Mouse (Mus musculus): ENCODE data around the gene 4931428L18Rik.

The 4931428L18Rik gene

DNA sequence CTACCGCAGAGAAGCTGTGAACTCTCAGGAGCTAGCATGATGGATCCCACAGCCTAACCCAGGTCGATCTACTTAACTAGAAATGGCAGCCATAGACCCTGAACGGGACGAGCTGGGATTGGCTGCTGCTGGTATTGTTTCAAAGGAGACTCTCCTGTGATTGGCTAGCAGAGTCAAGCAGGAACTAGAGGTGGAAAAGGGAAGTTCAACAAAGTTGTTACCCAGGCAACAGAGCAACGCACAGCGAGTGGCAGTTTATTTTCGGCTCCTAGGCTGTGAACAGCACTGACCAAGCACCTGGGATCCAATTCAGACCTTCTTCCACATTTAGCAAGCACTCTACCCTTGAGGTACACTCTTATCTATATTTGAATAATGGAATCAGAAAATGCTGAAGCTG, at the start of gene 4931428L18Rik, which contains the start of gene Pih1d3:
4931428L18Rik (minus strand) TSS at position 121 of the 400 bp plus-strand sequence.
Pih1d3 (plus strand) TSS at position 275 of the 400 bp plus-strand sequence.
- DNase-seq (ENCODE audit: low spot score), result no peak

DNA sequence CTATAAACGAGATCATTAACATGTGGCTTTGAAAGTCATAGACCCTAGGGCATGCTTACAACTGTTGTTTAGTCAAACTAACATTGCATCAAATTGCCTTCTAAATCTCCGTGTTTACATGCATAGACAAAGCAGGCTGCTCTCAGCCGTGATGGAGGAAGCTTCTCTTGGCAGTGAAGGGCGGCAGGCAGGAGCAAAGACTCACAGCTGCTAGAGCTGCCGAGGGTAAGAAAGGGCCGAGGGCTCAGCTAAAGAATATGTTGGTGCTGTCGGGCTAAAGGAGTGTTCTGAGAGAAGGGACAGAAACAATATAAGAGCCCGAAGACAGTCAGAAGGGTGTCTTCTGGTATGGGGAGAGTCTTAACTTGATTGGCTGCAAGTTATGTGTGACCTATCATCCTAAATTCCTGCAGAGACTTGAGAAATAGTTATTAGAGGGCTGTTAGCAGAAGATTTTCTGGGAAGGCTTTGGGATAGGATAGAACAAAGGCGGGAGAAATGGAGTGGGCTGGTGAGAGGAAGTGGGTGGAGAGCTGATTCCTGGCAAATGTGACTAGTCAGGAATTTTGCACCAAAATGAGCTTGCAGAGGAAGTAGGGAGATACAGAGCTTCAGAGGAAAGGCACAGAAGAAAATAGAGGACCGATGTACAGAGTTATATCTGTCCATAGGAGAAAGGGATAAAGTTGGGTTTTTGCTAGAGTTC, 37.9 kb upstream of the 4931428L18Rik start:
- no peak for DNase-seq (ENCODE audit: low spot score)

DNA sequence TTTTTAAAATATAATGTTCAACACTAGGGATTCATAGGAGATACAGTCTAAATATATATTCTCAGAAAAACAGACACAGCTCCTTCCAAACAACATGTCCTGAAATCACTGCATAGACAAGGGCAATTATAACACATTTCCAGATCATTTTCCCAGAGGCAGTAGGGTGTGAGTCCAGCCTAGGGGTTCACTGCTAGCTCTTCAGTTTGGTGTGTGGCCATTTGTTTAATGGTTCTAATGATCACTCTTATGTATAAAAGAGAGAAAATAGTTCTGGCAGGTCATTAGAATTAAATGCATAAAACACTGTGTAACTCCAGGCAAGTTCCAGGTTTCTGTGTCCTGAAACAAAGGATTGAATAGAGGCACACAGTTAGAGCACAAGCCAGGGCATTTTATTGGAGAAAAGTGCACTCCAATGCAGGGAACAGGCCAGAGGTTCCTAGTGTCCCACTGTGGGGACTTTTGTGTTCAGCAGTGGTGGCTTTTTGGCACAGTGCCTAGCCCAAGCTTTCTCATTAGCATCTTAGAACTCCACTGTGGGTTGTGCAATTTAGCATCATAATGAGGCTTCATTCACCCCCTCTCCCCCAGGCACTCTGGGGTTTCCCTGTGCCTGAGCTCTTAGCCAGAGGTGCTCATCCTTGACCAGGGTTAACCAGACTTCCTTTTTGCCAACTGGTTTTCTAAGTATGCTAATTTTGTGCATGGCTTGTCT, 11.0 kb upstream of the 4931428L18Rik start:
- DNase-seq (ENCODE audit: low spot score), result peak; percentile 35

DNA sequence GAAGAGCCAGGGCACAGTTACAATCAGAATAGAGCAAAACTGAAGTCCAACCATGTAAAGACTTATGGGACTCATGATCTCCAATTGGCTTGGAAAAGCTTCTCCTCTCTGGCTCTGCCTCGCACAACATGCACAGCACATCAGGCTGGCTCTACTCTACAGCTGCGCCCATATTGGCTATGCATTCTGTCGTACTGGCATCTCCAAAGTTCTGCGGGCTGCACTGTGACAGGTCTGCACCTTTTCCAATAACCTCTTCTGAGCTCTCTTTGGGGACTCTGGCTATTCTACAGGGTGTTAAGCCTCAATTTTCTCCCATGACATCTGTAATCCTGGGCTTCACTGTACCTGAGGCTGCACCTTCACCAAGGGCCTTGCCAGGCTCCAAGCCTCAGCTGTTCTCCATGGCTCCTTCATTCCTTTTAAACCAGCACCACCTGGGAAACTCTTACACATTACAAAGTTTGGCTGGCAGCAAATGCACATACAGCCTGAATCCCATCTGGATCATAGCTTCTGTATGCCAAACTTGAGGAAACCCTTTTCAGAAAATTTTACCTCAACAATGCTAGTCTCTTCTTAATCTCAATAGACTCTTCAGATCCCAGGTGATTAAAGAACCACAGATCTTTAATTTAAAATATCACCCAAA, 1.8 kb downstream of the 4931428L18Rik start:
- peak; percentile 6 for DNase-seq (ENCODE audit: low spot score)

DNA sequence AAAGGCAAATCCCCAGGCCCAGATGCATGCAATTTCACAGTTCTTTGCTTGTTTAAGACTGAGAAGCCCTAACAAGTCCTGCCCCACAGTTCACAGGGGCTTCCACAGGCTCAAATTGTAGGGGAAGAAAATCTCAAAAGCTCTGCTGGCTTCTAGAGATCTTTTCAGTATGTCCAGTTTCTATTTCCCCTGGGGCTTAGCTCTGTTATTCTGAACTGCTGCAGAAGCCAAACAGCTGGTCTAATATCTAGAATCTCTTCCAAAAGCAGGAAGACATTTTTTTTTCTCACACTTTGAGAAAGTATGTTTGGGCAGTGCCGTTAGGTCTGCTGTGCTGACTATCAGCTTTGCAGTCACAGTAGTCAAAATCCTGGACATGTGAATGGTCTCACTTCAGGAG, 7.7 kb downstream of the 4931428L18Rik start:
- no peak for DNase-seq (ENCODE audit: low spot score)

DNA sequence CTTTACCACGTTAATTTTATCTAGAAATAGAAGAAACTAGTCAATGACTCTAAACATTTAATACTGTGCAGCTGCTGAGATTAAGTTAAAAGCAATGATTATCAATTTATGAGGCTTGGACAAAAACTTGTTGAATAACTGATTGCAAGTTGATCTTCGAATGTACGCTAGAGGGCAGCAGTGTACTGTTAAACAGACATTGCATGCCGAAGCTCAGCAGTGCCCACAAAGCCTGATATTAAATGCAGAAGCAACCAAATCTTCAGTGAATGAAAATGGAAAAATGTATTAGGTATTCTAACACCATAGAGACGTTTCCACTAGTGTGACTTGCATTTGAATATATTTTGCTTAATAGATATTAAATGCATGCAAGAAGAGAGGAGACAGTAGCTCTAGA, 12.3 kb downstream of the 4931428L18Rik start:
- peak; percentile 70 for DNase-seq (ENCODE audit: low spot score)

DNA sequence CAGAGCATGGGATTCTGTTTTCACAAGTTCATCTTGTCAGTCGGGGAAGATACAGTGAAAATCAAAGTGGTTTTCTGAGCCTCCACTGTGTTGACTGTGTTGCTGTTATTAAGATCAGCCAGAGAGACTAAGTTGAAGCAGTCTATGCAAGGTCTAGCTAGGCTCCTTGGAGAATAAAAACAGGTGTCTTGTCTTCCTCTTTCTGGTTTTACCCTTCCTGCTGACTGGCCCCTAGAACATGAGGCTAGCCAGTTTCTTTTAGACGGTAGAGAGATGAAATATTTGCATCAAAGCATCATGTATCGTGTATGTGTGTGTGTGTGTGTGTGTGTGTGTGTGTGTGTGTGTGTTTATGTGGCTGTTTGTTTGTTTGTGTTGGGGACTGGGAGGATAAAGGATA, 16.7 kb downstream of the 4931428L18Rik start:
- DNase-seq (ENCODE audit: low spot score), result no peak

DNA sequence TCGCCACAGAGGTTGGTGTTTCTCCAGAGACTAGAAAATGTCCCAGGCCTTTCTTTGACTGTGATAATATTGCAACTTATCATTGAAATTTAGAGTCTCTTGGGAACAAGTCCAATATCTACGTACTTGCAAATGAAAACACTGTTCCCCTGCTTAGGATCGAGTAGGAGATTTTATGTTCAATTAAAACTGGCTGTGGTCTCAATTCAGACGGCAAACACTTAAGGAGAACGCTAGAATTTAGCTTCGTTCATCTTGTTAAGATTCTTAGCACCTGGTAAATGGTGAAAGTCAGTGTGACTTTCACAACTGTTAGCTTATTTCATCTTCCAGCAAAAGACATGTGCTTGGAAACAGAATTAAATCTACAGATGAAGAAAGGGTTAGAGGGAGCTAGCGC, 17.1 kb downstream of the 4931428L18Rik start:
- DNase-seq (ENCODE audit: low spot score), result no peak

DNA sequence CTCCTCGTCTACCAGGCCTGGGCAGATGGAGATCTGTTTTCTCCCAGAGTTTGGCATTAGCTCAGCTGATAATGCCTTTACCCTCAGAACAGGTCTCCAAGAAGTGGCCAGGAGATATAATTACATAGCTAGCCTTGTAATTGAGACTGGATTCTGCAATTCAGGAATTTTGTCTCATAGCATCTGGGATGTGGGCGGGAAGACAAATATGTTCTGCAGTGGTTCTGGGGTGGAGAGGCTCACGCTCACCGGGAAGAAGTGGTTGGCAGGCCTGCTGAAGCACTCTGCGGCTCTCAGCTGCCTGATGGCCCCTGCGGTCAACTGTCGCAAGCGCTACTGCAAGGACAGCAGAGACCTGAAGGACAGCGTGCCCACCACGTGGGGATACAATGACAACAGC, 18.7 kb downstream of the 4931428L18Rik start:
- peak; percentile 8 for DNase-seq (ENCODE audit: low spot score)

DNA sequence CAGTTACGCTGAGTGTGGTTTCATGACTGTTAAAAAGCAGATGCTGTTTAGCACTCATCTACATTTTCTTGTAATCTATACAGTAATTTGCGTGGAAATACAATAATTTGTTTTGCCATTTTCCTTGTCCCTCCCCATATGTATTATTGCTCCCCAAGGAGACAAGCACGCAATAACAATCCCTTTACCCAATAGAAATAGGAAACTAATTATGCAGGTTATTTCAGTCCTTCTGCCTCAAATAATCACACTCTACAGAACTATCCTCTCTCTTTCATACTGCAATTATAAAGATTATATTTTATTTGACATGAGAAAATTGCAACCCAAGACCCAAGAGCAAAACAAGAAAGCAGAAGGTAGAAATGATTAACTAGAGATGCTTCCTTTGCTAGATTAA, 25.5 kb downstream of the 4931428L18Rik start:
- no peak for DNase-seq (ENCODE audit: low spot score)

DNA sequence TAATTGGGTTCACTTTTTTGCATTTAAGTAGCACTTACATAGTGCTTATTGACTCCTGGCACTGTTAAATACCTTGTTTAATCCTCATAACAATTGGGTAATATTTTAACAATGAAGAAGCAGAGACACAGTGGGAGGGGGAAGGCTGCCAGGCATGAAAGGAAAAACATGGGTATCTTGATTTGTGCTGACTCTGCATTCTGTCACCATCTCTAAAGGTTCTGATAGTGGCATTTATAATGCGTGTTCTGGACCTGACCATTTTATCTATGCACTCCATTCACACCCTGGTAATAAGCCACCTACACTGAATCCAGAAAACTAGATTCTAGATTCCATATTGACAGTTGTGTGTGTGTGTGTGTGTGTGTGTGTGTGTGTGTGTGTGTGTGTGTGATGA, 26.9 kb downstream of the 4931428L18Rik start:
- no peak for DNase-seq (ENCODE audit: low spot score)

DNA sequence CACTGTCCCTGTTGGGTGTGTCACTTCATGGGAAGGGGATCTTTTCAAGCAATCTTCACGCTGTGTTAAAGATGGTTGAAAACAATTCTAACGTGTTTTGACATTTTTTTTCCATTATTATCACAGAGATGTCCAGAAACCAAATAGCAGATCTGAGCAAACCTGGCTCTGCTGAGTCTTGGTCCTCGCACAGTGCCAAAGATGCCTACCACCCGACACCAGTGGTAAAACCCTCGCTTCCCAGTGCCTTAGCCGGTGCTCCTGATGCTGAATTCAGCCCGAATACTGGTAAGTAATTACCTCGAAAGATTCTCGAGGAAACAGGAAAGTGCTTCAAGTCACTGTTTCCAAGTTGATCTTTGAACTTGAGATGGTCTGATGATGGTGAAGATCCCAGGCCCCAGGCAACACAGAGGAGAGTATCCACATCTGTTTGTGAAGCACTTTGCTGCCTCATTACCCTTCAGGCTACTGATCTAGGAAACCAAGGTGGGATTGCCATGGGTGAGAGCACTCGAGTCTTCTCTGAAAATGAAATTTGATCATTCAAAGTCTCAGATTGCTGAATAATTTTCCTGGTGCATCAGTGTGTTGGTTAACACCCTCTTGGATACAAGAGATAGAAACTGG, 32.1 kb downstream of the 4931428L18Rik start:
- DNase-seq (ENCODE audit: low spot score), result no peak

DNA sequence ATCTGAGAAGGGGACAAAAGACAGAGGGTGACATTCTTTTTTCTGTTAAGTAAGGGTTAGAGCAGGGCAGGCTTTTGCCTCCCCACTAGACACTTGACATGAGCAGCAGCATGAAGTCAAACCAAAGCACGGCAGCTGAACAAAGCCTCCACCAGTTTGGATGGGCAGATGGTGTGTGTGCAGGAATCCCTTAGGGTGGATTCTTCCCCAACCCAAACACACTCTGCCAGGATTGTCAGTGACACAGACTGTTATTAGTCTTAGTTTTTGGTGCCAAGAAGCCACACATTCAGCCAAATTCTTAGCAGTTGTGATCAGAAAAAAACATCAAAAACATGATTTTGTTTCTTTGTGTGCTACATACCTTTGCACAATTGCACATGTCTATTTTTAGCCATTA, 44.2 kb downstream of the 4931428L18Rik start:
- DNase-seq (ENCODE audit: low spot score), result peak; percentile 53

DNA sequence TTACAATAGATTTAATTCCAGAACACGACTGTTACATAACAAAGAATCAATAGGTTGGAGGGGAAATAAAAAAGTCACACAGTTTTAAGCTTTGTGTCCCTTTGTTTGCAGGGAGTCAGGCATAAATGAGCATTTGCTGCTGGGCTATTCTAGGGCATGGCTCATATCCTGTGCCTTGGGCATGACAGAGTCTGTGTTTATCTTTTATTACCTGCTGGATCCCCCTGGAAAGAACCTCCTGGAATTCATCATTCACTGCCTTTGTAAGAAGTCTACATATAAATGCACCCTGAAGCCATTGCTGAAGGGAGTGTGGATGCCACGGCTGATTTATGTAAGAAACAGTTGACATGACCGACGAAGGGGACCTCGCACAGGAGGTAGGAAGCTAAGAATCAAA, 46.4 kb downstream of the 4931428L18Rik start, which contains the start of gene Lgsn:
Lgsn (plus strand) TSS at position 301 of the 400 bp plus-strand sequence.
- DNase-seq (ENCODE audit: low spot score), result no peak

DNA sequence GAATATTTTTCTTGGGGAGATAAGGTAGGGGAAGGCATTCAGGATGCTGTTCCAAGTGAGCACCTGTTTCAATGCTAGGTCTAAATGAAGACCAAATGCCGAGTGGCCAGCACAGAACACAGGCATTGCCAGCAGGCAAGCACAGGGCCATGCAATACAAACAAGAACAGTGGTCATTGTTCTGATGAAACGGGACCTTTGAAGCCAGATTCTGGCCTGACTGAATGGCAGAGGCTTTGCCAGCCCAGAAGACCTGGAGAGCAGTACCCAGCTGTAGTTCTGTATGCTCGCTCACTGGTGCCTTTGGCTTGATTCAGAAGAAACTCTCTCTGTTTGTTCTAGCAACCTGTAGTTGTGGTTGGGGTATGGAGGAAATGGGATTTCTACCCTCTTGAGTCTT, 47.1 kb downstream of the 4931428L18Rik start:
- DNase-seq (ENCODE audit: low spot score), result no peak

DNA sequence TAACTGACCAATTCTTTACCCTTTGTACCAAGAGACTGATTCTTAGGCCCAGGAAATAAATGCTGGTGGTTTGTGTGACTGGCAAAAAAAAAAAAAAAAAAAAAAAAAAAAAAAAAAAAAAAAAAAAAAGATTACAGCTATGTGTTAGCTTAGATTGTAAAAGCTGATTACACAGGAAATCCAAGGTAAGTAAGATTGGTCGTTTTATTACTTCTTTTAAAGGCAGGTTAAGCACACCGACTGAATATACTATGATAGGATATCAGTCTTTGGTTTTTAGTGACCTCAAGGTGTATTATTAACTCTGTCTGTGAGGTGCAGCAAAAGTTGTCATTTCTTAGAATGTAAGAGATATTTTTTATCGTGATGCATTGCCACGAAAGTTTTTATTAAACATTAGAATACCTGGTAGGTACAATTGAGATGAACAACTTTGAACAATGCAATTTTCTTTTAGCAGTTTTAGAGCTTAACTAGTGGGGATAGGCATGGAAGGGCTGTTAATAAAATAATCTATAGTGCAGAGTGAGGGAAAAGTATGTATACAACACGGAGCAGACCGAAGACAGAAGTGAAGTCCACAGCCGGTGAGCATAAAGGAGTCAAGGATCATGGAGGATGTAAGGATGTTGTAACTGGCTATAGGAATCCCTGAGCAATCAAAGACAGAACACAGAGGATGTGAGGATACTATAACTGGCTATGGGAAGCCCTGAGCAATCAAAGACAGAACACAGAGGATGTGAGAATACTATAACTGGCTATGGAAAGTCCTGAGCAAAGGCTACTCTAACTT, 57.0 kb downstream of the 4931428L18Rik start:
- no peak for DNase-seq (ENCODE audit: low spot score)

DNA sequence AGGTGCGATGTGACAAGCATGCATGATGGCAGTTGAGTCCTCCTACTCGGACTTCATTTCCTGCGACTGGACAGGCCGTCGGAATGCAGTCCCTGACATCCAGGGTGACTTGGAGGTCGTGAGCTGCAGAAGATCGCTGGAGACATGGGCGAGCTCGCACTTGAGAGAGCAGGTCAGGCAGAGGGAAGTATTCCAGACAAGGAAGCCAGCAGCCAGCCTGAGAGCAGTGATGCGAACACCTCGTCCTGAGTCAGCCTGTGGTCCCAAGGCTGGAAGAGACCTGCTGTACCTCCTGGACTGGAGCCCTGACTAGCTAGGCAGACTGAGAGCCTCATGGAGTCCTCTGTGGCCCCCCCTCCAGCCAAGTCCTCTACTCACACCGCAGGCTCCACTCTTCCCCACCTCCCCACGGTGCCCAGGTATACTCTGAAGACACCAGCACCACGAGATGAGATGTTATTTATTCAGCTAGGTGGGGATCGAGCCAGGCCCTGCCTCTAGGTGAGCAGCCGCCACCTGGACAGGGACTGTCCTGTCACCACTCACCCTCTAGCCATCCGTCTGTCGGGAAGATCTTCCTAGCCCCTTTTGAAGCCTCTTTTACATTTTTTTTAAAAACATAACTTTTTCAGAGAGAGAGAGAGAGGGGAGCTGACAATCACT, 57.8 kb downstream of the 4931428L18Rik start:
- no peak for DNase-seq (ENCODE audit: low spot score)

DNA sequence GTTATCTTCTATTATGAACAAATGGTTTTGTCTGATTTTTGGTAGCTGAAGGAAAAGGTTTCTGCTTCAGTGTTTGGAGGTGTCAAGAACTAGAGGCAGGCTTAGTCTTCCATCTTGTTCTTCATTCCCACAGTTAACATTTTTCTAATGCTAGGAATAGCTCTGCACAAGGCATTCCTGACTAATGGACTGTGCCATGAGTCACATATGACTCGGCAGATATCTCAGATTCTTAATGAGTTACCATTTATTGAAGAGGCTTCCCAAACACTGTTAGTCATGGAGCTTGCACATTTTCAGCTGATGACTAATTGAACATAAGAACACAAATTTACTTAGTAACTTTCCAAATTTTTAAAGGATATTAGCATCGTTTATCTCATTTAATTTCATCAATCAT, 65.6 kb downstream of the 4931428L18Rik start:
- DNase-seq (ENCODE audit: low spot score), result no peak

DNA sequence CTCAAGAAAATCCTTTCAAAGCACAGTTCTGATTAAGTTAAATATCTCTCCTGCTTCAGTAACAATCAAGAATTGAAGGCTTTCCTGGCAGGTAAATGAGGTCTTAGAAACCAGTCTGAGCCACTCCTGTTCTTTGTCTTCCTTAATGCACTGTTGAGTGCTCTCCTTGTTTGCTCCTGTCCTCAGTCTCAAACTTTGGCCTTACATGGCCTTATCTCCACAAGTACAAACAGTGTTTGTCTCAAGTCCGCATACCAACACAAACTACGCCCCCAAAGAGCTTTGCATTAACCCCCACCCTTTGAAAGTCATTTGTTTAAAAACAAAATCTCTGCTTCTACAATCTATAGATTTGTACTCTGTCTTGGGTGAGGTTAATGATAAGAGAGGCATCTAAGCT, 66.3 kb downstream of the 4931428L18Rik start:
- DNase-seq (ENCODE audit: low spot score), result no peak

DNA sequence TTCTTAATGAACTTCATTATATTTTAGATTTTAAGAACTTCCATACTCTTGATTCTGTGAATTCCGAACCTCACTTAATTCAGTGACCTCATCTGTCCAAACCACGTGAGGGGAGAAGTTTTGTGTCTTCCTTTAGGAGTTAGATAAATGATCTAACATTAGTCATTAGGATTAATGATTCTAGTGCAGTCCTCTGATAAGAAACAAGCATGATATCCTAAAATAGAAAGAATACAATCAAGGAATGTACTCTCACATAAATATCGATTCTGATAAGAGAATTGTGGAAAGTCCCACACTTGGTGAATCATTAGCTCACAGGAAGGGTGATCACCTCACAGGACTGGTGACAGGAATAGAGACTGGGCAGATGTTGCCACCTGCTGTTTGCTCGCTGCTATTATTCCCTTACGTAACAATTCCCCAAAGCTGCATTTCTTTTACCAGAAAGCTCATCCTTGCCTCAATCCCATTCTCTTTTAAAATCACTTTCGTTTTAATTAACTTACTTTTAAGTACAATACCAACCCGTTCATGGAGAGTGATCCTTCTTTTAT, 68.6 kb downstream of the 4931428L18Rik start:
- peak; percentile 76 for DNase-seq (ENCODE audit: low spot score)
